Comparison of ENCODE assay signal across 8 mouse cellular contexts in genomic region chr17:30559536-30559935, GRCm38 (mm10). TPM values are rescaled to one million over a fixed set of nuclear protein-coding genes. Genes with fewer than 3 reads are reported as not detected.
DNase-seq lines count a peak whose midpoint lies in the region; ATAC-seq lines count a peak whose summit lies in the region.

No protein-coding gene starts in this region.

- WGBS in heart, embryonic 11.5 days (ENCODE audit: insufficient replicate concordance) = 28% methylated on average over 3 of the region's 3 CpGs

- no peak overlapping the region for H3K27ac ChIP-seq in heart, embryonic 11.5 days (ENCODE audit: low read depth, low read length)

- no peaks in the 10 kb centered on the region for H3K36me3 ChIP-seq in heart, embryonic 11.5 days (ENCODE audit: control insufficient read depth, insufficient read depth, low read length)

- H3K4me3 ChIP-seq in heart, embryonic 11.5 days (ENCODE audit: low read depth, low read length) = no peak overlapping the region

- no peaks in the 10 kb centered on the region for H3K9me3 ChIP-seq in heart, embryonic 11.5 days (replicated peaks; ENCODE audit: control insufficient read depth, low read length)

- peak; percentile 61 for DNase-seq in heart, adult 8-10 months (ENCODE audit: low spot score)
- DNase-seq in 3T3-L1 (ENCODE audit: low read depth, low spot score) = peak; percentile 48
- DNase-seq in NIH3T3 (ENCODE audit: low read depth) = peak; percentile 50
- DNase-seq in cerebellum, postnatal 25 days = peak; percentile 59 to 78
- peak; percentile 90 for DNase-seq in induced T-regulatory cell, adult 2 months (ENCODE audit: low read depth)
- peak; percentile 92 for DNase-seq in thymus, postnatal 0 days (ENCODE audit: low spot score)

- no peak overlapping the region for H3K9ac ChIP-seq in heart, embryonic 11.5 days (ENCODE audit: low read depth, low read length)

- no peak for ATAC-seq in heart, embryonic 11.5 days (replicated peaks; ENCODE audit: insufficient number of reproducible peaks, low FRiP score, low TSS enrichment)
- ATAC-seq in megakaryocyte-erythroid progenitor cell, adult 5-6 weeks (replicated peaks; ENCODE audit: low FRiP score, low TSS enrichment, poor library complexity, severe bottlenecking) = peak; percentile 83

- H3K4me1 ChIP-seq in heart, embryonic 11.5 days (ENCODE audit: control insufficient read depth, insufficient read depth, low read length) = no peaks in the 10 kb centered on the region

- H3K4me2 ChIP-seq in heart, embryonic 11.5 days = no peak overlapping the region

- no peaks in the 10 kb centered on the region for H3K27me3 ChIP-seq in heart, embryonic 11.5 days (ENCODE audit: control insufficient read depth, insufficient read depth, low read length)

RNA-seq across cellular contexts. Expression of gene Btbd9, which starts 16.8 kb away (rescaled TPM):
- total RNA-seq in heart, adult 8-10 months (2022) = 10 to 100 TPM; 20.4 to 24.3 (median 22.5) TPM
- polyA plus RNA-seq in heart, embryonic 11.5 days (2014; fragmentation: Nextera tagmentation; extraction: Ambion mirVana) = 32.8 and 41.9 TPM in 2 replicates
- total RNA-seq in megakaryocyte-erythroid progenitor cell, adult 5-6 weeks (2014; fragmentation: Nextera tagmentation) = 19.8 and 34.0 TPM in 2 replicates
- 8.5 and 22.3 TPM in 2 replicates for total RNA-seq in megakaryocyte-erythroid progenitor cell, adult 5-6 weeks (2017)
- 42.7 and 51.9 TPM in 2 replicates for polyA plus RNA-seq in thymus, postnatal 0 days (2015; fragmentation: Nextera tagmentation; extraction: Ambion mirVana)
